Mouse (Mus musculus) forebrain, embryonic 10.5 days (tissue): Measurements from ENCODE around the gene Tmem200b. TPM values are rescaled to one million over a fixed set of nuclear protein-coding genes. Genes with fewer than 3 reads are reported as not detected.

Experiments used
- DNase-seq: peaks from one replicate; pipeline ENCODE4 v3.0.0-alpha.2; 2017; ENCODE audit warnings: low spot score; ENCODE audit errors: extremely low spot score
- H3K27ac ChIP-seq: fragments of 300-500 bp; sonication (generic); 2 replicates; pipeline ENCODE4 v1.5.1; 2016; ENCODE audit warnings: mild to moderate bottlenecking
- H3K27me3 ChIP-seq: fragments of 300-500 bp; sonication (generic); 2 replicates; pipeline ENCODE4 v1.6.1; 2016; ENCODE audit warnings: mild to moderate bottlenecking; ENCODE audit not compliant: poor library complexity, severe bottlenecking
- H3K36me3 ChIP-seq: fragments of 300-500 bp; sonication (generic); replicated peaks from 2 replicates; pipeline ENCODE4 v1.6.1; 2016; ENCODE audit warnings: mild to moderate bottlenecking, moderate library complexity
- H3K4me1 ChIP-seq: fragments of 300-500 bp; sonication (generic); 2 replicates; pipeline ENCODE4 v1.6.1; 2016
- H3K4me3 ChIP-seq: fragments of 300-500 bp; sonication (generic); 2 replicates; pipeline ENCODE4 v1.5.1; 2016; ENCODE audit warnings: mild to moderate bottlenecking, moderate library complexity
- H3K9me3 ChIP-seq: fragments of 300-500 bp; sonication (generic); 2 replicates; pipeline ENCODE4 v1.6.1; 2016; ENCODE audit warnings: mild to moderate bottlenecking, moderate library complexity
- WGBS: fragments of 180-500 bp; shearing (Covaris S2); methylation state at CpG from one replicate; pipeline ENCODE4 v1.1.7; 2016; 5-methylcytosine and 5-hydroxymethylcytosine counted together
- polyA plus RNA-seq: library from polyadenylated mRNA; unstranded; fragments of >200 nt; fragmentation: Nextera tagmentation; extraction: Ambion mirVana; gene quantifications from 2 replicates; pipeline ENCODE4 v1.2.1, GENCODE M21; 2016

The Tmem200b gene
- polyA plus RNA-seq = 0.84 and 1.7 TPM in 2 replicates

DNA sequence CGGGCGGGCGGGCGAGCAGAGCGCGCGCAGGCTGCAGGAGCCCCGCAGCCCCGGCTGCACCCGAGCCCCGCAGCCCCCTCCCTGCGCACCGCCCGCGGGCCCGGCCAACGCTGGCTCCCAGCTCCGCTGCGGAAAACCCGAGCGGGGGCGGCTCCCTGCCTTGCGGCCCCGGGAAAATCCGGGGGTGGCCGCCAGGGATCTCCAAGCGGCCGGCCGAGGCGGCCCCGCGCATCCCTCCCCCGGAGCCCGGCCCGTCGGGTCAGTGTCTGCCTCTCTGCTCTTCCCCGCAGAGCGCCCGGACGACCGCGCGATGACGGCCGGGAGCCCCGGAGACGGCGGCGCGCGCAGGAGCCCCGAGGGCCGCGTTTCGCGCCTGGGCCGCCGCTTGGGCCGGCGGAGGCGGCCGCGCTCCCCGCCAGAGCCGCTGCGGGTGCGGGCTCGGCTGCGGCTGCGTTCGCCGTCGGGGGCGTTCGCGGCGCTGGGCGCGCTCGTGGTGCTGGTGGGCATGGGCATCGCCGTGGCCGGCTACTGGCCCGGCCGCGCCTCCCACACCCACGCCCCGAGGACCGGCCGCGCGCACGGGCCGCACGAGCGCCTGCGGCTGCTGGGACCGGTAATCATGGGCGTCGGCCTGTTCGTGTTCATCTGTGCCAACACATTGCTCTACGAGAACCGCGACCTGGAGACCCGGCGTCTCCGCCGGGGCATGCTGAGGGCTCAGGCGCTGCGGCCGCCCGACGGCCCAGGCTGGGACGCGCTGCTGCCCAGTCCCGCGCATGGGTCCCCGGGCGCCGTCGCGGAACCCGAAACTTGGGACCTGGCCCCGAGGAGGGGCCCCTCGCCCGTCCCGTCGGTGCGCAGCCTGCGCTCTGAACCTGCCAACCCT, at the start of gene Tmem200b:
TSS of gene Tmem200b (plus strand) at position 311 of the 886 bp plus-strand sequence.
- 2% methylated on average over 130 of the region's 130 CpGs for WGBS
- H3K4me3 ChIP-seq = peak within 1 kb of the TSS; percentile 63
- peaks cover 96% of the 10 kb centered on the region for H3K27me3 ChIP-seq
- H3K27ac ChIP-seq = peak within 1 kb of the TSS; percentile 83
- peaks cover 44% of the 10 kb centered on the region for H3K36me3 ChIP-seq
- peaks cover 86% of the 10 kb centered on the region for H3K4me1 ChIP-seq
- no peaks in the 10 kb centered on the region for H3K9me3 ChIP-seq
- no peak for DNase-seq

DNA sequence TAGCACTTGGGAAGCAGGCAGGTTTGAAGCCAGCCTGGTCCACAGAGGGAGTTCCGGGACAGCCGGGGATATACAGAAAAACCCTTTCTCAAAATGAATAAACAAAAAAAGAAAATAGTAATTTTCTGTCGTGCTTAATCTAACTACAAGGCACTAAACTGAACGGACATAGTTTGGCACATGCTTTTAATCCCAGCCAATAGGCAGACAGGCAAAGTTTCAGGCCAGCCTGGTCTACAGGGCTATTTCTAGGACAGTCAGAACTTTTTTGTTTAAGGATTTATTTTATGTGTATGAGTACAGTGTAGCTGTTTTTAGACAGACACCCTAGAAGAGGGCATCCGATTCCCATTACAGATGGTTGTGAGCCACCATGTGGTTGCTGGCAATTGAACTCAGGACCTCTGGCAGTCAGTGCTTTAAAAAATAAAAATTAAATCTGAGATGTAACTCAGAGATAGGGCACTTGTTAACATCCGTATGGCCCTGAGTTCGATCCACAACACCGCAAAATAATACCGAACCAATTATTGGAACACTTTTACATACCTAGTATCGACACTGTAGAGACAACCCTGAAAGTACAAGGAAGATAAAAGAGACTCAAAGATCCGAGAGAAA, 48.8 kb upstream of the Tmem200b start:
- Histone ChIP-seq H3K4me3 (peak overlapping the region; percentile 96), H3K27me3 (no peaks in the 10 kb centered on the region), H3K27ac (peak overlapping the region; percentile 100), H3K9me3 (no peaks in the 10 kb centered on the region), H3K4me1 (peaks cover 40% of the 10 kb centered on the region), H3K36me3 (peaks cover 25% of the 10 kb centered on the region)
- DNase-seq = no peak
- 13% methylated on average over 11 of the region's 11 CpGs for WGBS

- DNase-seq = peak; percentile 96
- H3K9me3 ChIP-seq = no peaks in the 10 kb centered on the region
- peaks cover 19% of the 10 kb centered on the region for H3K36me3 ChIP-seq
- H3K27ac ChIP-seq = peak within 1 kb of the TSS; percentile 100
- H3K27me3 ChIP-seq = no peaks in the 10 kb centered on the region
- under 1% methylated on average over 114 of the region's 116 CpGs for WGBS
- peaks cover 48% of the 10 kb centered on the region for H3K4me1 ChIP-seq
- peak within 1 kb of the TSS; percentile 96 for H3K4me3 ChIP-seq
Observed at GRCm38 (mm10) chr4:131873293-131874168, 48.0 kb upstream of the Tmem200b start, which contains the start of gene Srsf4. Srsf4 (plus strand) TSS chr4:131873617.

- under 1% methylated on average over 20 of the region's 20 CpGs for WGBS
- Histone ChIP-seq H3K27me3 (no peaks in the 10 kb centered on the region), H3K9me3 (no peaks in the 10 kb centered on the region), H3K4me3 (peak overlapping the region; percentile 96), H3K36me3 (peaks cover 17% of the 10 kb centered on the region), H3K4me1 (peaks cover 49% of the 10 kb centered on the region), H3K27ac (peak overlapping the region; percentile 100)
- no peak for DNase-seq
Observed at GRCm38 (mm10) chr4:131874169-131874536, 47.4 kb upstream of the Tmem200b start.

DNA sequence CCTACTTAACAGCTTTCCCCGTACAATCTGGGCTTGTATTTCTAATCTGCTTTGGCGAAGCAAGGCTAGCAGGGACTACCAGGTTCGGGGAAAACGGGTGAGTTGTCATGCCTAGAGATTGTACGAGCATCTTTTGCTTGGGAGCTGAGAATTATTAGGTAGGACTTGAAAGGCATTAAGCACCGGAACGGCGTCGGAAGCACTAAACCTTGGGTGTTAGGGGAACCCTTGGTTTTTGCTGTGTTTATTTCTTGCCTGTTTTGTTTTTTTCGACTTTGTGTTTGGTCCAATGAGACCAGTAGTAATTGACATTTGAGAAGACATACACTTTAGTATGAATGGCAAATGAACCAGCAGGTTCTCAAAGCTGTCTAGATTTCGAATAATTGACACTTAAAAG, 47.0 kb upstream of the Tmem200b start:
- WGBS = 5% methylated on average over 11 of the region's 11 CpGs
- DNase-seq = no peak

GRCm38 (mm10) chr4:131875242-131875641, 46.3 kb upstream of the Tmem200b start:
- no peaks in the 10 kb centered on the region for H3K9me3 ChIP-seq
- peaks cover 12% of the 10 kb centered on the region for H3K36me3 ChIP-seq
- DNase-seq = no peak
- H3K27me3 ChIP-seq = no peaks in the 10 kb centered on the region
- WGBS = 48% methylated on average over 3 of the region's 3 CpGs
- peaks cover 55% of the 10 kb centered on the region for H3K4me1 ChIP-seq
- H3K27ac ChIP-seq = 0 out of 2 replicates have a peak overlapping the region, but pooled peaks have one; percentile 100
- H3K4me3 ChIP-seq = peak overlapping the region; percentile 96

More for the DNA sequence above, 47.0 kb upstream of the Tmem200b start:
- Histone ChIP-seq H3K36me3 (peaks cover 17% of the 10 kb centered on the region), H3K27ac (peak overlapping the region; percentile 100), H3K9me3 (no peaks in the 10 kb centered on the region), H3K4me1 (peaks cover 52% of the 10 kb centered on the region), H3K4me3 (peak overlapping the region; percentile 96), H3K27me3 (no peaks in the 10 kb centered on the region)

DNA sequence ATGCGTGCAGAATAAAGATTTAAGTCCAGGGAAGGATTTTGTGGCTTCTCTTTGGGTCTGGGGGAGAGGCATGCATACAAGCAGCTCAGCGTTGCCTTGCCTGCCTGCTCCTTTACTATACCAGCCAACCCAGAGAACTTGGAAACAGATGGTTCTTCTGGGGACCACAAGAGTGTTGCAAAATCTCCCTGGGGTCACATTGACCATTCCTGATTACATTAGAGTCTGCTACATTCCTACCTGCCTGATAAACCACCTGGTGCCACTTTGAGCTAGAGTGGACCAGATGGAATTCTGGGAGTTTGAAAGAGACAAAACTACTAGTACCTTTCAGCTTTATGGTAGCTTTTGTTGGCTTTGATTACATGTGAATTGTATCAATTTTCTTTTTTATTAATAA, 44.7 kb upstream of the Tmem200b start:
- H3K9me3 ChIP-seq = no peaks in the 10 kb centered on the region
- H3K27ac ChIP-seq = no peak overlapping the region
- H3K27me3 ChIP-seq = no peaks in the 10 kb centered on the region
- H3K4me3 ChIP-seq = peak overlapping the region; percentile 96; the same call in 1 of the 2 replicates
- DNase-seq = no peak
- peaks cover 64% of the 10 kb centered on the region for H3K4me1 ChIP-seq
- peaks cover 5% of the 10 kb centered on the region; the same call in 1 of the 2 replicates for H3K36me3 ChIP-seq
- WGBS = 80% methylated on average over 2 of the region's 2 CpGs

- Histone ChIP-seq H3K27ac (no peak overlapping the region), H3K4me1 (peaks cover 69% of the 10 kb centered on the region), H3K36me3 (peaks cover 13% of the 10 kb centered on the region), H3K4me3 (no peak overlapping the region), H3K27me3 (no peaks in the 10 kb centered on the region), H3K9me3 (no peaks in the 10 kb centered on the region)
- no peak for DNase-seq
- WGBS = 95% methylated on average over 1 of the region's 1 CpGs
Observed at GRCm38 (mm10) chr4:131879692-131880091, 41.9 kb upstream of the Tmem200b start.

- 95% methylated on average over 7 of the region's 7 CpGs for WGBS
- H3K4me3 ChIP-seq = no peak overlapping the region
- H3K36me3 ChIP-seq = peaks cover 24% of the 10 kb centered on the region
- H3K4me1 ChIP-seq = peaks cover 53% of the 10 kb centered on the region
- no peak for DNase-seq
- no peaks in the 10 kb centered on the region for H3K9me3 ChIP-seq
- H3K27ac ChIP-seq = no peak overlapping the region
- H3K27me3 ChIP-seq = no peaks in the 10 kb centered on the region
Observed at GRCm38 (mm10) chr4:131881306-131881705, 40.3 kb upstream of the Tmem200b start.

GRCm38 (mm10) chr4:131883571-131883970, 38.0 kb upstream of the Tmem200b start:
- H3K4me1 ChIP-seq = peaks cover 31% of the 10 kb centered on the region
- H3K27me3 ChIP-seq = no peaks in the 10 kb centered on the region
- no peak overlapping the region for H3K27ac ChIP-seq

DNA sequence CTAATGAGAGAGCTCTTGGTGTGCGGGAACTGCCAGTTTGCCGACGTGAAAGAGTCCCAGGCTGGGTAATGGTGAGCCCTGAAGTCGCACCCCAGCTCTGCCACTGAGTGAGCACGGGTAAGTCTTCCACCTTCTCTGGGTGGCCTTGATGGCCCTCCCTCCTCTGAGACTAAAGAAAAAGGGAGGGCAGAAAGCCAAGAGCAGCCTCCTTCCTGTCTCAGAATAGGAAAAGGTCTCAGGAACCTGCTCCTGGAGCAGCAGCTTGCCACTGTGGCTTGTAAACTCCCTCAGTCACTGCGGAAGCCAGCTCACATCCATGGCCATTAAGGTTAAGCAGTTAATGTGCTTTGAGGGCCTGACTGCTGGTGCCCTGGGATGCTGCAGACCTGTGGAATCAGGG, 36.2 kb upstream of the Tmem200b start:
- Histone ChIP-seq H3K27ac (no peak overlapping the region), H3K4me3 (no peak overlapping the region), H3K4me1 (peaks cover 24% of the 10 kb centered on the region), H3K36me3 (peaks cover 60% of the 10 kb centered on the region), H3K9me3 (no peaks in the 10 kb centered on the region), H3K27me3 (no peaks in the 10 kb centered on the region)
- DNase-seq = no peak
- WGBS = 90% methylated on average over 6 of the region's 6 CpGs

More at GRCm38 (mm10) chr4:131883571-131883970, 38.0 kb upstream of the Tmem200b start:
- WGBS = 90% methylated on average over 6 of the region's 6 CpGs
- peaks cover 45% of the 10 kb centered on the region for H3K36me3 ChIP-seq
- no peaks in the 10 kb centered on the region for H3K9me3 ChIP-seq
- no peak for DNase-seq
- H3K4me3 ChIP-seq = no peak overlapping the region

DNA sequence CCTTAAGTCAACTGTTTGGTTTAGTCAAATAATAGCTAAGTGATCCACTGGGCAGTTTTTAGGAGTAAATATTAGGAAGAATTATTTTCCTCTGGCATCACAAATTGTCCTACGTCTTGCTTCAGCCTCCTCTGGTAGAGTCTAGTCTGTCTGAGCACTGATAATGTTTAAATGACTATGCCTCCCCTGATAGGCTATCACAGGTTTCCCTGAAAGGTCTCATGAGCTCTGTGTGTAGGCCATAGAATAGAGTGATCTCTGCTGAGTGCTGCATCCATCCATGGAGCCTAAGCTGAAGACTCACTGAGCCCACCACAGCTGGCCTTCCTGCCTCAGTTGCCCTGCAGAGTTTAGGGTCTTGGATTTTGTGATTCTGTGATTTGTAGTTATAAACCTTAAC, 33.0 kb upstream of the Tmem200b start:
- Histone ChIP-seq H3K27me3 (no peaks in the 10 kb centered on the region), H3K27ac (no peak overlapping the region), H3K9me3 (no peaks in the 10 kb centered on the region), H3K4me1 (peaks cover 3% of the 10 kb centered on the region), H3K36me3 (peaks cover 92% of the 10 kb centered on the region), H3K4me3 (no peak overlapping the region)
- 91% methylated on average over 1 of the region's 1 CpGs for WGBS
- DNase-seq = no peak
